Mouse (Mus musculus) right cerebral cortex, postnatal 10 days (tissue): ENCODE measurements around the gene Agap1.

ENCODE experiments used
- DNase-seq, 2 experiments: peaks; one replicate each; pipeline ENCODE4 v3.0.0; 2021; ENCODE audit warnings: low spot score in 2 of 2

Gene Agap1

DNA sequence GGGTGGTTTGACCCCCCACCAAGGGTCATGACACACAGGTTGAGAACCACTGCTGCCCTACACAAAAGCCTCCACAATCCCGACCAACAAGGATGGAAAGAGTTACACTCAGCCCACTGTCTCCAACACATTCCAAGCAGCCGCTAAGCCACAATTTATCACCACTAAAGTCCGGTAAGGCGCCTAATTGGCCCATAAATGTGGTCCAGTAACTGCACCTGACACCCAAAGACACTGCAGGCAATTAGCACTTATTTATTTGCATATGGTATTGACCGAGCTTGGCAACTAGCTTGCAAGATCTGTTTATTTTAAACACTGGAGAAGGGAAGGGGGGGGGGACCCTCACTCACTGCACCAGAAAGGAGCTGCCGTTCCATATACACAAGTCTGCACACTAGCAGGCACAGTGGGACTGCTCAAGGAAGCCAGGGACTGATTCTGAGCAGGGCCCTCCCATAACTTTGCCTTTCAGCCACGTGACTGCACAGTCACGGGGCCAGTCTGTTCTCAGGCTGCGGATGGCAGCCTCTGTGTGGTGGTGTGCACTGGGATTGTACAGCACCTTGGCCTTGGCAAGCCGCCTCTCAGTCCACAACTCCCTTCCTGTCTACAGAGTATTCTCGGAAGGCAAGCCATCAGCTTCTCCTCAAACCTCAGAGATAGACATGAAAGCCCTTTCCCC lies 445.3 kb downstream of the Agap1 start:
- no peak for DNase-seq

DNA sequence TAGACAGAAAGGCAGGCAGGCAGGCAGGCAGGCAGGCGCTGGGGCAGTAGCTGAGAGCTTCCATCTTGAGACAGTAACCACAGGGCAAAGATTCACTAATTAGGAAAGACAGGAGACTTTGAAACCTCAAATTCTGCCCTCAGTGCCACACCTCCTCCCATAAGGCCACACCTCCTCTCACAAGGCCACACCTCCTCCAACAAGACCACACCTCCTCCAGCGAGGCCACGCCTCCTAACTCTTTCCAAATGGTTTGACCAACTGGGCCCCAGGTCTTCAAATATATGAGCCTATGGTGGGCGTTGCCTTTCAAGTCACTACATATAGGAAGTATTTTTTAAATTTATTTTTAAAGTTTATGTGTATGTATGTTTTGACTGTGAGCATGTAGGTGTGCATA lies 446.8 kb downstream of the Agap1 start:
- no peak for DNase-seq

DNA sequence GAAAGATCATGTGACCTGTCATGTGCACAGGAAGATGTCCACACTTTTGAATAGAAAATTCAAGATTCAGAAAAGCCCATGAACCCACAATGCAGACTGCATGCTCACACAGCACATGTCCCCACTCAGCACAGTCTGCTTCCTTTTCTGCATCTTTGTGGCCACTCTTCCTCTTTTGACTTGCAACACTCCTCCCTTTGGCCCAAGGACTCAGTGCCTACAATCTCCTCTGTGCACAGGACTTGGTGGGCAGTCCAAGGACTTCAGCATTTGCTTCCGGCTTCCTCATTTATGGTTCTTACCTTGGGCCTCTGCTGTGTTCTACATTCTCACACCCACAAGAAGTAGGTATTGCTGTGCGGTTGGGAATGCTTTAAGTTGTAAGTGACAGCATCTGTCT lies 447.6 kb downstream of the Agap1 start:
- DNase-seq: no peak

DNA sequence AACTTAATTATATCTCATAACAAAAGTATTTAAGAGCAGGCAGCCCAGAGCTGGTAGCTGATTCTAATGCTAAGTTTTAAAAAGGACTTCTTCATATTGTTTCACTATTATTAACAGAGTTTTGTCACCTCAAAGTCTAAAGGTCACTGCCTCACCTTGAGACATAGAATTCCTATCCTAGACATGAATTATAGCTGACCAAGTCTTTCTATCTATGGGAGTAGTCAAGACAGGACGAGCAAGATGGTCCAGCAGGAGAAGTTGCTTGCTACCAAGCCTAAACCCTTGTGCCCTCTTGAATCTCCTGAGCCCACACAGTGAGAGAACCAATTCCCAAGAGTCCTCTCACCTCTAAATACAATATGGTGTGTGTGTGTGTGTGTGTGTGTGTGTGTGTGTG lies 448.0 kb downstream of the Agap1 start:
- no peak for DNase-seq

DNA sequence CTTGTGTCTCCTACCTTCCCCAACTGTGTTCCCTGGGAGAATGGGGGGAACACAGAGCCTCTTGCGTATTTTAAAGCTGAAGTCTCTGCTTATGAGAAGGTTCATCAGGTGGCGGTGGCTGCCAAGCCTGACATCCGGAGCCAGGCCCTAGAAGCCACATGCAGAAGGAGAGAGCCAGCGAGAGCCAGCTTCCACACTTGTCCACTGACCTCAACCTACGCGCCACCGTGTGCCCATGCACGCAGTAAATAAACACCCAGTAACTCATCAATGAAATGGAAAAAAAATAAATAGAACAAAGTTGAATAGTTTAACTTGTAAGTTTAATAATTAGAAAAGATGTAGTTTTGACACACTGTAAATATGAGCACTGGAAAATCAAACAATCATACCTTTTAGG lies 455.2 kb downstream of the Agap1 start:
- DNase-seq: no peak

DNA sequence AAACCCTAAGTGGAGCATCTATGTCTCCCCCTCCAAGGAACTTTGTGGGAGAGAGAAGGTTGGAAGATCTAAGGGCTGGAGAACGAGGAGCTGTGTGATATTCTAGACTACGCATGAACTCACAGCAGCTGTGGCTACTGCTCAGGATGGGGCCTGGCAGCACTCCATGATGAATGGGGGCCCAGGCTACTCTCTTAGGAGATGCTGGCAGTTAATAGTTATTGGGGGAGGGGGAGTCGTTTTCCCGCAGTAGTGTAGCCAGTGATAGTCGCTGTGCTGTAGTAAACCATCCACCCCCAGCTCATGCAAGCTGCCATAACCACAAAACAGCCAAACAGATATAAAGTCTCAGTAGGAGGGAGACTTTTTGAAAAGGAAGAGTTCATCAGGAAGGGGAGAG lies 457.8 kb downstream of the Agap1 start:
- DNase-seq: no peak

DNA sequence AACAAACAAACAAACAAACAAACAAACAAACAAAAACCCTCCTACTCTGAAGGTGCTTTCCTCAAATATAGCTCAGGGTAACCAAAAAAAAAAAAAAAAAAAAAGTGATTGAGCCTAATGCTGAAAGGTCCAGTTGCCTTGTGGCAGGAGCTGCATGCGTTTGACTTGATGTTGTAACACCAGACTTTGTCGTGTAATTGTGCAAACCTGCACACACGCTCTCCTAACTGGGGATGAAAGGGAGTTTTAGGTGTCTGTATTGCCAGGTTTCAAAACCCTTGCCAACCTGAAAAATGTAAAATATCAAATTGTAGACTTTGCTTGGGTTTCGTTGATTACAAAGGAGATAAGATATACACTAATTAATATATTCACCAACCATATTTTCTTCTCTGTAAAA lies 459.0 kb downstream of the Agap1 start:
- no peak for DNase-seq

DNA sequence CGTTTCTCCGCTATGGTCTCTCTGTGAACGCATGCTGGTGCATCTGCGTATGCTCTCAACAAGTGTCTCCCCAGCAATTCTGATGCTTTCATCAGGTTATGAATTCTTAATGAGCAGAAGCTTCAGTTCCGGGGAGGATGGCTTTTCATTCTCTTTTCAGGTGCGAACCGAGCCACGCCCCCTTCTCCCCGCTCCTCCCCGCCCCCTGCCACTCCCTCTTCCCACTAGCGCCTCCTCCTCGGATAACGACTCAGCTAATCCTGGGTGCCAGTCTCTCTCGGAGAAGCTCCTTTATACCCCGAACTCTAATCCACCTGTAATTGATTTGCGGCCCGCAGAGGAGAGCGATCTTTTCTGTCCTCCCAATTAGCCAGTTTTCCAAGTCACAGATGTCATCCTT lies 463.5 kb downstream of the Agap1 start:
- no peak for DNase-seq

DNA sequence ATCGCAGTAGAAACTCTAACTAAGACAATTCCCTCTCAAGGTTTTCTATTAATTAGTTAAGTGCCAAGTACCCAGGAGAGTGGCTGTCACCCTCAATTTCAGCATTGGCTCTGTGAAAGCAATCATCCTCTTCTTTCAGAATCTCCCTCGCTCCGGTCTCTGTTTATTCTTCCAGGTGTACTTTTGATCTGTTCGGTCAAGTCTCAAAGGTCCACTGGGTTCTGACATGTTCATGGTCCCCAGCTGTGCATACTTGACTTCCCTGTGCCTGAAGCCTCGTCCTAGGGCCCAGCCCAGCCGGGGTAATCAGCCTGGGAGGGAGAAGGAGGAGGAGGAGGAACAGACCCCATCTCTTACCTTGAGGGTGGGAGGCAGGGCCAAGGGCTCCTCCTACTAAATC lies 464.6 kb downstream of the Agap1 start:
- DNase-seq: no peak

DNA sequence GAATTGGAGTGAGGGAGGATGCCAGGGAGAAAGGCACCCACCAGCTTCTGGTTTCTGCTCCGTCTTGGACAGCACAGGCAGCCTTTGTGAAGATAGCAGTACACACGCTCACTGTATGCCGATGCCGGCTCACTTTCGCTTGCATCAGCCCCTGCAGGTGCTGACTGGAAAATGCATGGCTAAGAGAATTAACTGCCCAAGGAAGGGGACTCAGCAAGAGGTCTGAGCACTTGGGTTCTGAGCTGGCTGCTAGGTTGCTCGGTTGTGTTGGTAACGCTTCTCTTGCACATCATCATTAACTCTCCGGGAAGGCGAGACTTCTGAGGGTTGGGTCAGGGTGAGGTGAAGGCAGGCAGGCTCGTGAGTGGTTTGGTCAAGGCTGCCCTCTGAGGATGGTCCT lies 467.2 kb downstream of the Agap1 start:
- DNase-seq: no peak

DNA sequence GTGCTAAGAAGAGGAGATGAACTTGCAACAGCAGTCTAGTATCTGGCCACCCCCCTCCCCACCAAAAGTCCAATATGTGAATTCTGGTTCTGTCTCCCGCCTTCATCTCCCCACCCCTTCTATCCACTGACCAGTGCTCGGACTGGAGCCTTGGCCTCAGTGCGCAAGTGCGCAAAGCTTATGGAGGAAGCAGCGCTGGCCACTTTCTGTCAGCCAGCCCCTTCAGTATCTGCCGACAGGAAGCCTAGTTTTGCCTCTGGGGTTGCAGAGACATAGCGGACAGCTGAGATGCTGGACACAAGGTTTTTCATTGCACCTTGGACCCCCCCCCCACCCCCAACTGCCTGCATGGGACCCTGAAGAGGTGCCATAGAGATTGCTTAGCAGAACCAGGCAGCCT lies 467.7 kb downstream of the Agap1 start:
- DNase-seq: no peak

DNA sequence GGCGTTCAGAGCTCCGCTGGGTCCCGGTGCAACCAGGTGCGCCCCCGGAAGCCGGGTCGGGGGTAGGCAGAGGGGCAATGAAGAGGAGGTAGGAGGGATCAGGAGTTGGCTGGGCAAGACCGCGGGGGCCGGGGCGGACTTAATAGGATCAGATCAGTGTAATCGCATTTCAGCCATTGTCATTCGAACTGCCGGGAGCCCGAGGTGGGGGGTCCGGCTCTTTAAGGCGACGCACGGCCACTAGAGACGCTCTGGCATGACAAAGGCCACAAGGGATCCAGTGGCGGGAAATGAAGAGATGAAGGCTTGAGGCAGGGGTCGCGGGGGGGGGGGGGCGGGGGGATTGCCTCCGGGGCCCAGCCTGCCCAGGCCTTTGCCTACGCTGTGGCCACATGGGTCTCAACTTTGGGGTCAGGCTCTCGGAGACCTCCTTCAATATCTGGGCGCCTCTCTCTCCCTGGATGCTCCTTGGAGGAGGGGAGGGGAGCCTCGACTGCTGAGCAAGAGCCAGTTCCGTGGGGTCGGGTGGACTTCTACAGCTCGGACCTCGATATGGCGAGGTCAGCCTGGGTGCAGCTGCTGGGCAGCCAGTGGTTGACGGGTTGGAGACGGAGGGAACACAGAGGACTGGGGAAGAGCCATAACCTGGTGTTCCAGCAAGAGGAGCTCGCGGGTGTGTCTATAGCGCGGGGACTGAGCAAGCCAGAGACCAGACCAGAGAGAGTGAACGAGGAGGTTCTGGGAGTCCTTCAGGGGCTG lies 468.5 kb downstream of the Agap1 start:
- DNase-seq: no peak

DNA sequence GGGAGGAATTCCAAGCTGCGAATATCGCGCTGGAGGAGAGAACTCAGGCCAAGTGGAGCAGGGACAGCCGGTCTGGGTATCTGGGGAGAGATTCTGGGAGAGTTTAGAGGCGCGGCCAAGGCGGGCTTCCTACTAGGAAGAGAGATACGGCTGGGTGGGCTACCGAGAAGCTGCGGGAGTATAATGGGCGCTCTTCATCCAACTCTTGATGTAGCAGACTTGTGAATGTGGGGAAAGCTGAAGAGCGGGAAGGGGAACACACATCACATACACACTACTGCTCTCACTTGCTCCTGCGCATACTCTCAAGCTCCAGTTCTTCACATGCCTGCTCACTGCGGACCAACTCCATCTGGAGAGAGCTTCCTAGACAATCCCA lies 469.0 kb downstream of the Agap1 start:
- no peak for DNase-seq

DNA sequence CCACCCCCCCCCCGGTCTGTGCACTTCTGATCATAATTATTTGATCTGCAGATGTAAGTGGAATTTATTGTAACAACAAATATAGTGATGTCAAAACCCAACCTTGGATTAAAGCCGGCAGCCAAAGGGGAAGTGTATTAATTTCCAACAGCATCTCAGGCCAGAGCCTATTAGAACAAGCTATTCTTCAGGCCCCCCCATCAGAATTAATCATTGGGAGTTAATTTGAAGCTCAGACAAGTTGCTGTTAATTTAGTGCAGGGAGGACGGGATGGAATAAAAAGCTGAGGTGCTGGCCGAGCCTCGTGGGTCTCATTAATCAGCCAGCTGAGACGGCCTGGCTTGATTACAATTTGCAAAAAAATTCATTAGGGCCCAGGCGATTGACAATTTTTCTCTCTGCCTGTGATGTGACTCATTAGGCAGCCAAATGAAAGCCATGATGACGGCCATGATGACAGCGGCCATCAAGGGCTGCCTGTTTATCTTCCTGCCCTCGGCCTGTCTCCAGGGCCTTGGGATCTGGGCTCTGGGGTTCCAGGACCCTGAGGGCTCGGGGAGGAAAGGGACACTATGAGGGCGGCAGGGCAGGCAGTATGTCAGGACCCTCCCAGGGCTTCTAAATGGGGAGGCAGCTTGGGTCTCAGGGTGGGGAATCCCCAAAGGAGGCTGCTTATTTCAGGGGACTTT lies 471.0 kb downstream of the Agap1 start:
- no peak for DNase-seq

DNA sequence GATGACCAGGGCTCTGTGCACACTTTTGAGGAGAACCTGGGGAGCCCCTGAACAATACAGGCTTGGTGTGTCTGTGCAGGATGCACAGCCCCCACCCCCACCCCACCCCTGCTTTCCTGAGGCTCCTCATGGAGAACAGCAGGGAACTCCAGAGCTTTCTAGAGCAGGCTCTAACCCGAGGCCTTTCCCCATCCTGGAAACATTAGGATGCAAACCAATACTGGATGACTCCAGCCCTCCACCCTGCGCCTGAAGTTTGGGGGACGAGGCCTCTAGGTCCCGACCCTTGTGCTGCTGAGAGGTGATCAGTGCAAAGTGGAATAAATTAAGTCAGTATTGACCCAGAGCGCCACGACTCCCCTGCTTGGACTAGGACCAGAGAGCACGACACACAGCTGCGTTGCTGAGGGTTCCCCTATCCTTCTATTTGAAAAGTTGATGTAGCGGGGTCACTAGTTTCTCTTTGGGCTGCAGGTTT lies 472.0 kb downstream of the Agap1 start:
- DNase-seq: no peak

DNA sequence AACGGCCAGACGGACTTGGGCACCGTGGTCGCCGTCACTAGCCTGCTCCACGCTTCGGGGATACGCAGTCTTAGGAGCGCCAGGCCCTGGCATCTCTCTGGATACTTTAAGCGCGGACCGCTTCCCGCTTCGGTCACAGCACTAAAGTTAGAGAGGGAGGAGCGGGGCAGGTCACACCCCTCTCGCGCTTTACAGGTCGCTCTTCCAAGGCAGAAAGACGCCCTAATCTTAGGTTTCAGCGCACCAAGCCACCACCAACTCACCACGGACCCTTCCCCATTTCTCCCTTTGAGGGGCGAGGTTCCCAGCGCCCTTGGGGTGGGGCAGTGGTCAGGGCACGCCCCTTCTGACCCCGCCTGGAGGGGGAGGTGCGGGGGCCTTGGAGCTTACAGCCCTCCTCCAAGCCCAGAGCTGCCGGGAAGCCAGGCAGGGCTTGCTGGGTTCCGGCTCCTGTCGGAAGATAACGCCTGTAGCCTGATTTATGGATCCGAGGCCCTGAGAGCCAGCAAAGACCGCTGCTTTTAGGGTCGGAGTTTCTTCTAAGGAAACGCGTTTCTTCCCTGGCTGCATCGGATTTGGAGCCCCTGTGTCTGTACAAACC lies 472.6 kb downstream of the Agap1 start:
- no peak for DNase-seq

DNA sequence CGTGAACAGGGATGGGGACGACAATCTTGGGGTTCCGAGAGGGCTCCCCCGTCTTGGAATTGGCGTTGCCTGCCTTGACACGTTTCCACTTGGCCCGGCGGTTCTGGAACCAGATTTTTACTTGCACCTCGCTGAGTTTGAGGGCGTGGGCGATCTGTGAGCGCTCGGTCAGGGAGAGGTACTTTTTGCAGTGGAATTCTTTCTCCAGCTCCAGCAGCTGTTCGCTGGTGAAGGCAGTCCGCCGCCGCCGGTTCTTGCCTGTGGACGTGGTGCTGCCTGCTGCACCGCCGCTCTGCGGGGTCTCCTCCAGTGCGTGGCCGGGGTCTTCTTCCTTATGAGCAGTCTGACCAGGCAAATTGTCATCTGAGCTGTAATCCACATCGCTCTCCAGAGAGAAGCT lies 474.1 kb downstream of the Agap1 start:
- no peak for DNase-seq

DNA sequence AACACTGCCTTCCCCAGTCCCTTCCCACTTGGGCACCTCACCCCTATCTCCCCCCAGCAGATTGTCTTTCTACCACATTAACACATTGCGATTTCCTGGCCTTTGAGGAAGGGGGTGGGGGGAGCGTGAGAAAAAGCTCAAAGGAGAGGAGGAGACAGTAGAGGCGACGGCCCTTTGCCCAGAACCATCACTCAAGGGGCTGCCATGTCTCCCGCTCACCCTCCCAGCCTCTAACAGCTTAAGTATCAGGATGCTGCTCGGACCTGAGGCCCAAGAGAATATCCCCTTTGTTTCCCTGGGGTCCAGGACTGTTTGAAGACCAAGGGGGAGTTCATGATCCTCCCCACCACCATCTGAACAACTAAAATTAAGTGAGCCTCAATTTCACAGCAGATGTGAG lies 474.6 kb downstream of the Agap1 start:
- DNase-seq: no peak

DNA sequence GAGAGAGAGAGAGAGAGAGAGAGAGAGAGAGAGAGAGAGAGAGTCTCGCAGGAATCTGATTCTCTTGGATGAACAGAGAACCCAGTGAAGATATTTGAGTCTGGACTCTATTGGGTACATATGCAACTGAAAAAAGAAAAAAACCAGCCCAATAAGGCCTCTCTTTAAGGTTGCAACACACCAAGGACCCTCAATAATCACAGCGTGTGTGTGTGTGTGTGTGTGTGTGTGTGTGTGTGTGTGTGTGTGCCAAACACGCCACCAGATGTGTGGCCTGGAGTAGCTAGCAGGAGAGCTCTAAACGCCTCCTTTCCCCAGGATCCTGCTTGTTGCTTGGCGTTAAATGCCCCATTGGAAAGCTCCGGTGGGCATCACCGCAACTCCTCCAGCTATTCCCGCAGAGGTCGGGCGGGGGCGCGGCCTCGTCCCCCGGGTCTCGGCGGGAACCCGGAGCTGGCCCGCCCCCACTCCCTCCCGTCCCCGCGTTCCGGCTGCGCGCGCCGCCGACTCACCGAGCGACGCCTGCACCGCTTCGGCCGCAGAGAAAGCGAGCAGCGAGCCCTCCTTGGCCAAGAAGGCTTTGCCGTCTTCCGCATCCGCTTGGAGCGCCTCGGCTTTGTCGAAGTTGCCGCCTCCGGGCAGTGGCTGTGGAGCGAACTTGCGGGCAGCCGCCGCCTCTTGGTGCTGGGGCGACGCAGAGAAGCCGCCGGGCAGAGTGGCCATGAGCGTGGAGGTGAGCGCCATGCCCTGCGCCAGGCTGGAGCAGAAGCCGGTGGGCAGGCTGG lies 475.3 kb downstream of the Agap1 start:
- DNase-seq: no peak

DNA sequence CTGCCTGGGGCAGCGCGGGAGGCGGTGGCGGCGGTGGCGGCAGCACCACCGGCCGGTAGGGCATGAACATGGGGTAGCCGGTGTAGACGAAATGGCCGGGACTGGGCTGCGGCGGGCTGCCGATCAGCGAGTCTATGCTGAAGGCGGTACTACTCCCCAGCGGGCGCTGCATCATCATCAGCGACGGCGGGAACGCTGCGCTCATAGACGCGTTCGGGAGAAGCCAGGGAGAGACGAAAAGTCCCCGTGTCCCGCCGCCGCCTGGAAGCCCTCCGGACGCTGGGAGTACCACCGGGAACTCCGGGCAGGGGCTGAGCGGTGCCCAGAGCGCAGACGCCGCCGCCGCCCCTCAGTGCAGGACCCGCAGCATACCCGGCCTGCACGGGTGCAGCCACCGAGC lies 475.9 kb downstream of the Agap1 start:
- DNase-seq: no peak

DNA sequence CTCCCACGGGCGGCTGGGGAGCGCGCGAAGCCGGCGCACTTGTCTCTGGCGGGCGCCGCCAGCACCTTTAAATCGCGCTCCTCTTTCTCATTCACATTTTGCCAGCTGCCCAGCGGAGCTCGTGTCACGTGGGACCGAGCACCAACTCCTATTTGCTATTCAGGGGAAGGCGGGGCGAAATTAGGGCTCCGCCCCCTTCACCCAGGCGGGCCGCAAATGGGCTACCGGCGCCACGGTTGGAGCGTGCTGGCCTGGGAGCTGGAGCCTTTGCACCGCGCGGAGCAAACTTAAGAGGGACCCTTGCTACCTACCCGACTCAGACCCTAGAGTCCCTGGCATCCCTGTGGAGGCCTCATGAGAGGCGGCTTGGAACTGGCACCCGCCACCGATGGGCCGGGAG lies 476.5 kb downstream of the Agap1 start, which contains the start of gene Gbx2:
Gene Gbx2 (minus strand): TSS at position 60 of the 400 bp plus-strand sequence.
- no peak for DNase-seq

DNA sequence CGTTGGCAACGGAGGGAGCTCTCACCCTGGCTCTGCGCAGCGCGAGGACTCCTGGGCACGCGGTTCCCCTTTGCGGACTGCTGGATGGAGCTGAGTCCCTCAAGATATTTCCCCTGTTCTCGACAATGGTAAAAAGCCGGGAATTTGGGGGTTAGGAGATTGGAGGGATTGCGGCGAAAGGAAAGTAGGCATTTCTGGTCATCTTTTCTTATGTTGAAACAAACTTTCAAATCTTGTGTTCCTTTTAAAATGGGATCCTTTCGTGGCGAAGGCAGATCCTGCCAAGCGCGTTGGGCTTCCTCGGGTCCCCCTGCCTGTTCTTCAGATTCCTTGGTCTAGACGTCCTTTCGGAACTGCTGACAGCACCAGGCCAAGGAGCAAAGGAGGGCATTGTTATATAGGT lies 477.4 kb downstream of the Agap1 start:
- no peak for DNase-seq
